Mouse (Mus musculus): ENCODE data around the gene Meltf. TPM values are rescaled to one million over a fixed set of nuclear protein-coding genes. Genes with fewer than 3 reads are reported as not detected.

Gene Meltf
- polyA plus RNA-seq, 1 experiment from 2014 or later = not detected

GRCm38 (mm10) chr16:31896971-31897774 is 18.6 kb downstream of the Meltf start:
- no peak overlapping the region for H3K27ac ChIP-seq (replicated peaks; ENCODE audit: low read depth, low read length)
- H3K36me3 ChIP-seq (replicated peaks; ENCODE audit: control insufficient read depth, insufficient read depth, low read depth, low read length) = no peaks in the 10 kb centered on the region
- H3K9me3 ChIP-seq (replicated peaks; ENCODE audit: control insufficient read depth, low read length) = no peaks in the 10 kb centered on the region
- DNase-seq (ENCODE audit: low spot score) = peak; percentile 68
- peak overlapping the region; percentile 58 for H3K9ac ChIP-seq (replicated peaks; ENCODE audit: low read length)
- no peaks in the 10 kb centered on the region; the same call in 1 of the 2 replicates for H3K27me3 ChIP-seq (ENCODE audit: control insufficient read depth, insufficient read depth, low read length)
- peak; percentile 58 for ATAC-seq (replicated peaks; ENCODE audit: insufficient number of reproducible peaks, low FRiP score, low TSS enrichment, low read depth)
- no peaks in the 10 kb centered on the region for H3K4me1 ChIP-seq (ENCODE audit: control insufficient read depth, insufficient read depth, low read length)
- H3K4me2 ChIP-seq (ENCODE audit: low read depth, low read length) = peak overlapping the region; percentile 51
- peak overlapping the region; percentile 21 for H3K4me3 ChIP-seq (ENCODE audit: low read depth, low read length)
- WGBS = 10% methylated on average over 29 of the region's 29 CpGs

DNA sequence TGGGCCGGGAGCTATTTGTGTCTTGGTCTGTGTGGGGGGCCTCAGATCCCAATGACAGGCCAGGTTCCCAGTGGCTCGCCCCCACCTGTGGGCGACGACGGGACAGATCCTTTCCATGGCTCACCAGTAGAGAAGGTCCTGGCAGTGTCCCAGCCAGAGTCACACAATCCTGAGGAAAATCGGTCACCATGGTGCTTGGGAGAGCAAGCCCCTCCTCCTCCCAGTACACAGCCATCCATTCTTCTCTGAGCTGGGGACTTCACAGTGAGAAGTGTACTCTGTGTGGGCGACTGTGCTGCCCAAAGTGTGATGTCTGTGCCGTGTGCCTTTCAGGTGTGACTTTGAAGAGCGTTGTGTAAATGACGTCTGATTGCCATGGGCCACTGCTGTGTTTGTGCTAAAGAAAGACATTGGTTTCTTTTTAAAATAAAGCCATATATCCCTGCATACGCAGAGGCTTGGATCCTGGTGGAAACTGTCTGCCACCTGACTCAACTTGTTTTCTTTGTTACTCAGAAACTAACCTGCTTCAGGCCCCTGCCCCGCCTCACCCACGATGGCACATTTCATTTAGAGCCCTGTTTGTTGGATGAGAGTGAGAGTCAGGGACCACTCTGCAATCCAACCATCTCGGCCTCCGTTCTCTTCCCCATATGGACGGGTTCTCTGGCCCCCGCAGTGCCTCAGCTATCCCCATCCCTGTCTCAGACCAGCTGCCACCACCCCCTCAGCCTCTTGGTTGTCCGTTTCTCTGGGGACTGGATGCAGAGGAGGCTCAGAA is 20.1 kb downstream of the Meltf start:
- Histone ChIP-seq H3K9ac (replicated peaks; ENCODE audit: low read length) (no peak overlapping the region), H3K27ac (replicated peaks; ENCODE audit: low read depth, low read length) (no peak overlapping the region), H3K4me2 (ENCODE audit: low read depth, low read length) (no peak overlapping the region), H3K9me3 (replicated peaks; ENCODE audit: control insufficient read depth, low read length) (no peaks in the 10 kb centered on the region), H3K27me3 (ENCODE audit: control insufficient read depth, insufficient read depth, low read length) (no peaks in the 10 kb centered on the region; the same call in 1 of the 2 replicates), H3K36me3 (replicated peaks; ENCODE audit: control insufficient read depth, insufficient read depth, low read depth, low read length) (no peaks in the 10 kb centered on the region), H3K4me1 (ENCODE audit: control insufficient read depth, insufficient read depth, low read length) (no peaks in the 10 kb centered on the region), H3K4me3 (ENCODE audit: low read depth, low read length) (no peak overlapping the region)
- DNase-seq (ENCODE audit: low spot score) (no peak), ATAC-seq (replicated peaks; ENCODE audit: insufficient number of reproducible peaks, low FRiP score, low TSS enrichment, low read depth) (no peak)
- WGBS = 84% methylated on average over 18 of the region's 18 CpGs

DNA sequence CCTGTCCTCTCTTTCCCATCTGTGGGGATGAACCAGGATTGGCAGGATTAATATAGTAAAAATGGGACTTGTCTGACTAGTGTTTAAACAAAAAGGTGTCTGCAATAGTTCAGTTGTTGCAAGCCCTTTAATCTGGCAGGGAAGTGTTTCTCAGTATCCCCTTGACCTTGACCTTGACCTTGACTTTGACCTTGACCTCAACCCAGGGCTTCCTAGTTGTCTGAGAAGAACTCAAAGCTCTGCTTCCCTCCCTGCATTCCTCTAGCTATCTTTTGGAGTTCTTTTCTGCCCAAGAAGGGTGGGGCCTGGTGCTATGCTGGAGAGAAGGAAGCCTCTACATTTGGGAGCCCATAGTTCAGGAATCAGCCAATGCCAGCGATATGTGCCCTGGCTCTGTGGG is 23.3 kb downstream of the Meltf start:
- Histone ChIP-seq H3K4me3 (ENCODE audit: low read depth, low read length) (no peak overlapping the region), H3K9me3 (replicated peaks; ENCODE audit: control insufficient read depth, low read length) (no peaks in the 10 kb centered on the region), H3K27me3 (ENCODE audit: control insufficient read depth, insufficient read depth, low read length) (no peaks in the 10 kb centered on the region; the same call in 1 of the 2 replicates), H3K9ac (replicated peaks; ENCODE audit: low read length) (no peak overlapping the region), H3K4me2 (ENCODE audit: low read depth, low read length) (no peak overlapping the region), H3K4me1 (ENCODE audit: control insufficient read depth, insufficient read depth, low read length) (no peaks in the 10 kb centered on the region; the same call in 1 of the 2 replicates), H3K27ac (replicated peaks; ENCODE audit: low read depth, low read length) (no peak overlapping the region), H3K36me3 (replicated peaks; ENCODE audit: control insufficient read depth, insufficient read depth, low read depth, low read length) (no peaks in the 10 kb centered on the region)
- 83% methylated on average over 1 of the region's 1 CpGs for WGBS
- DNase-seq (ENCODE audit: low spot score) (no peak), ATAC-seq (replicated peaks; ENCODE audit: insufficient number of reproducible peaks, low FRiP score, low TSS enrichment, low read depth) (no peak)

DNA sequence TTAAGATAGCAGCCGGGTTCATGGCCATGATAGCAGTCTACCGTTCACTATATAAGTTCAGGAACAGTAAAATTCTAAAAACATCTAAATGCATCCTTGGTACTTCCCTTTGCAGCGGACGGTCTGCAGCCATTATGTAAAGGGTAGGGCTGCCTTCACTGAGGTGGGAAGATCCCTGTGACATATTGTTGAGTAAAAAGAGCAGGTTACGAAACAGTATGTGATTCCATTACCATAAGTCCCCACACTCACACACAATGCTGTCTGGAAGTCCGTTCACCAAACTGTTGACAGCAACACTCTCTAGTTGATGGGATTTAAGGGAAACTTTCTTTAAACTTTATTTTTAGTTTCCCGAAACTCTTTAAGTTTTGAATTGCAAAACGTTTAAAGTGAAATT is 24.6 kb downstream of the Meltf start:
- 86% methylated on average over 8 of the region's 8 CpGs for WGBS
- no peaks in the 10 kb centered on the region for H3K36me3 ChIP-seq (replicated peaks; ENCODE audit: control insufficient read depth, insufficient read depth, low read depth, low read length)
- DNase-seq (ENCODE audit: low spot score) = no peak
- no peak overlapping the region for H3K4me3 ChIP-seq (ENCODE audit: low read depth, low read length)
- no peaks in the 10 kb centered on the region for H3K9me3 ChIP-seq (replicated peaks; ENCODE audit: control insufficient read depth, low read length)
- H3K27ac ChIP-seq (replicated peaks; ENCODE audit: low read depth, low read length) = no peak overlapping the region
- no peak for ATAC-seq (replicated peaks; ENCODE audit: insufficient number of reproducible peaks, low FRiP score, low TSS enrichment, low read depth)
- no peak overlapping the region for H3K9ac ChIP-seq (replicated peaks; ENCODE audit: low read length)
- no peak overlapping the region for H3K4me2 ChIP-seq (ENCODE audit: low read depth, low read length)
- no peaks in the 10 kb centered on the region; the same call in 1 of the 2 replicates for H3K4me1 ChIP-seq (ENCODE audit: control insufficient read depth, insufficient read depth, low read length)
- no peaks in the 10 kb centered on the region for H3K27me3 ChIP-seq (ENCODE audit: control insufficient read depth, insufficient read depth, low read length)

DNA sequence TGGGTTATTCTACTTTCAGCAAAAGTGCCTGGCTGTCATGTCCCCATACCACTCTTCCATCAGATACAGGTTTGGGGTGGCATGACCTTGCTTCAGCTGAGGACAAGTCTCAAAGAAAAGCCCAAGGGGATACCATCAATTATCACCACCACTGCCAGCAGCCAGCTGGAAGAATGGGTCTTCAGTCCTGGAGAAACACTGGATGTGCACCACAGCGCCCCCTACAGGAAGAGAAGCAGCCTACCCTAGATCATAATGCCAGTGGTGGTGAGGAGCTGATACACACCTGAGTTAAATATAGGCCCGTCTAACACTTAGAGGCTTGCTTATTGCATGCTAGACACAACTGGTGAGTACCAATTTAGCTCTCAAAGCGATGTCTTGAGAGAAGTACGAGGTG is 26.7 kb downstream of the Meltf start:
- Histone ChIP-seq H3K27ac (replicated peaks; ENCODE audit: low read depth, low read length) (no peak overlapping the region), H3K9me3 (replicated peaks; ENCODE audit: control insufficient read depth, low read length) (no peaks in the 10 kb centered on the region), H3K27me3 (ENCODE audit: control insufficient read depth, insufficient read depth, low read length) (no peaks in the 10 kb centered on the region), H3K4me1 (ENCODE audit: control insufficient read depth, insufficient read depth, low read length) (no peaks in the 10 kb centered on the region; the same call in 1 of the 2 replicates), H3K4me3 (ENCODE audit: low read depth, low read length) (no peak overlapping the region), H3K9ac (replicated peaks; ENCODE audit: low read length) (no peak overlapping the region), H3K36me3 (replicated peaks; ENCODE audit: control insufficient read depth, insufficient read depth, low read depth, low read length) (no peaks in the 10 kb centered on the region), H3K4me2 (ENCODE audit: low read depth, low read length) (no peak overlapping the region)
- ATAC-seq (replicated peaks; ENCODE audit: insufficient number of reproducible peaks, low FRiP score, low TSS enrichment, low read depth) = no peak
- WGBS = 75% methylated on average over 4 of the region's 4 CpGs
- DNase-seq (ENCODE audit: low spot score) = no peak

- H3K27ac ChIP-seq (replicated peaks; ENCODE audit: low read depth, low read length) = no peak overlapping the region
- no peaks in the 10 kb centered on the region for H3K9me3 ChIP-seq (replicated peaks; ENCODE audit: control insufficient read depth, low read length)
- no peaks in the 10 kb centered on the region for H3K27me3 ChIP-seq (ENCODE audit: control insufficient read depth, insufficient read depth, low read length)
- H3K4me2 ChIP-seq (ENCODE audit: low read depth, low read length) = 0 out of 2 replicates have a peak overlapping the region, but pooled peaks have one; percentile 17
- no peak overlapping the region; the same call in 1 of the 2 replicates for H3K4me3 ChIP-seq (ENCODE audit: low read depth, low read length)
- H3K9ac ChIP-seq (replicated peaks; ENCODE audit: low read length) = peak overlapping the region; percentile 1; the same call in 1 of the 2 replicates
- DNase-seq (ENCODE audit: low spot score) = peak; percentile 39
- WGBS = 28% methylated on average over 20 of the region's 20 CpGs
- no peaks in the 10 kb centered on the region; the same call in 1 of the 2 replicates for H3K4me1 ChIP-seq (ENCODE audit: control insufficient read depth, insufficient read depth, low read length)
- ATAC-seq (replicated peaks; ENCODE audit: insufficient number of reproducible peaks, low FRiP score, low TSS enrichment, low read depth) = no peak
- no peaks in the 10 kb centered on the region for H3K36me3 ChIP-seq (replicated peaks; ENCODE audit: control insufficient read depth, insufficient read depth, low read depth, low read length)
Observed at GRCm38 (mm10) chr16:31905891-31906825, 27.5 kb downstream of the Meltf start.

- H3K4me3 ChIP-seq (ENCODE audit: low read depth, low read length) = no peak overlapping the region; the same call in 1 of the 2 replicates
- no peaks in the 10 kb centered on the region for H3K36me3 ChIP-seq (replicated peaks; ENCODE audit: control insufficient read depth, insufficient read depth, low read depth, low read length)
- no peak for ATAC-seq (replicated peaks; ENCODE audit: insufficient number of reproducible peaks, low FRiP score, low TSS enrichment, low read depth)
- peak; percentile 59 for DNase-seq (ENCODE audit: low spot score)
- H3K27me3 ChIP-seq (ENCODE audit: control insufficient read depth, insufficient read depth, low read length) = no peaks in the 10 kb centered on the region
- H3K4me2 ChIP-seq (ENCODE audit: low read depth, low read length) = peak overlapping the region; percentile 24; the same call in 1 of the 2 replicates
- H3K9me3 ChIP-seq (replicated peaks; ENCODE audit: control insufficient read depth, low read length) = no peaks in the 10 kb centered on the region
- 12% methylated on average over 9 of the region's 9 CpGs for WGBS
- peak overlapping the region; percentile 1; the same call in 1 of the 2 replicates for H3K9ac ChIP-seq (replicated peaks; ENCODE audit: low read length)
- no peak overlapping the region for H3K27ac ChIP-seq (replicated peaks; ENCODE audit: low read depth, low read length)
- no peaks in the 10 kb centered on the region; the same call in 1 of the 2 replicates for H3K4me1 ChIP-seq (ENCODE audit: control insufficient read depth, insufficient read depth, low read length)
Observed at GRCm38 (mm10) chr16:31906896-31907295, 28.3 kb downstream of the Meltf start.
